Mouse (Mus musculus) liver, postnatal 0 days (tissue): ENCODE data around the gene Zfyve19.

ENCODE experiments used
- CTCF ChIP-seq: sonication (generic); IDR thresholded peaks from 2 replicates; pipeline ENCODE4 v1.5.1; 2016; ENCODE audit warnings: antibody characterized with exemption, low read depth
- EP300 ChIP-seq: IDR thresholded peaks from 2 replicates; pipeline ENCODE4 v1.6.1; 2016; ENCODE audit warnings: antibody characterized with exemption, low read depth, mild to moderate bottlenecking

DNA sequence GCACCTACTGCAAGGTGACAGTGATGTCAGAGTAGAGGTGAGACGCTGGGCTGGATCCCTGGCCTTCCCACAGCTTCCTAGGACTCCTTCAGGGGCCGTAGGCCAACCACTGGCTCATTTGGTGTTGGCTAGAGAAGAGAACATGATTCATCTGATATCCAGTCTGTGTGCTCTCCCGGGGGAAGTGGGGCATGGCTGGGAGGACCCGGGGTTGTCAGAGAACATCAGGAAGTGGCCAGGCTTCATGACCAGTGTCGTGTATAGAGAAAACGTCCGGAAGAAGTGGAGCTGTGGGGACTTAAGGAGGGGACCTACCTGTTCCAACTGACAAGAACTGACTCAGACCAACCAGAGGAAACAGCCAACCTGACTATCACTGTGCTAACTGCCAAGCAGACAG, 36.8 kb downstream of the Zfyve19 start:
- no peak for TF ChIP-seq CTCF
- TF ChIP-seq EP300 = no peak
